ENCODE assay signal across 12 mouse cellular contexts in the genomic region with DNA sequence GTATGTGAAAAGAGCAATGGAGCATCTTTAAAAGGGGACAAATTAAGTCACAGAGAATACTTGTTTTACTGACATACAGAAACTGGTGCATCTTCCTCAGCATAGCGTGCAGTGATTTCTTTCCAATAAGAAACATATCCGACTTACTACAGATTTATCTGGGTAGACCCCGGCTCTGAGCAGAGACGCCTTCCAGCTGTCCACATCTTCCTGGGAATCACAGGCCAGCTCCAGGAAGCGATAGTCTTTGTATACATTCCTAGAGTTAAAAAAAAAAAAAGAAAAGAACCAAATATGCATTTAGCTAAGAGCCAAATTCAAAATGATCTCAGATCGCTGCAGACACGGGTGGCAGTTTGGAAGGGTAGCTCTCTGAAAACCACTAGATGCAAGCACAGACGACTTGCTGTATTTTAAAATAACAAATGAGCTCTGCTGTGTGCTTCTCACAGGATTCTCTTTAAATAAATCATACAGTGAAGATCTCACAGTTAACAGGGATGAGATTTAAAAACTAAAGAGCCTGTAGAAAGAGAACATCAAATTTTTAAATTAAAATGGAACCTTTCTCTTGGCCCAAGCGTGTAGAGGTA.
DNase-seq lines count a peak whose midpoint lies in the region; ATAC-seq and TF ChIP-seq lines count a peak whose summit lies in the region.
"Had no signal": no experiment of that assay in that cellular context is flagged by ENCODE, and none has a peak within 500 bp of the region (broad histone marks: within the 10 kb centered on the region; RNA-seq: fewer than 3 reads in every experiment).

No protein-coding gene starts in this region.

- intact Hi-C loops in heart, postnatal 36 days (cut with DNase I), result no loop called here

- no peak overlapping the region for H3K4me3 ChIP-seq in heart, embryonic 15.5 days
- no peak overlapping the region for H3K4me3 ChIP-seq in lung, embryonic 16.5 days (ENCODE audit: low read length)
- H3K4me3 ChIP-seq in lung, adult 2 months (replicated peaks; ENCODE audit: extremely low read depth, low read depth, low read length), result no peak overlapping the region
- no peak overlapping the region for H3K4me3 ChIP-seq in embryonic fibroblast, embryonic 13.5 days (ENCODE audit: insufficient read depth, low read length)
- H3K4me3 ChIP-seq in stomach, postnatal 0 days (ENCODE audit: low read depth, low read length), result no peak overlapping the region

- no peak for TF ChIP-seq POLR2A in lung, adult 2 months (IDR thresholded peaks at IDR 0.05; ENCODE audit: borderline replicate concordance, extremely low read depth, low read depth, low read length)
- TF ChIP-seq POLR2A in embryonic fibroblast, embryonic 13.5 days (IDR thresholded peaks at IDR 0.05; ENCODE audit: low read depth, low read length), result peak; percentile 19; the same call in 1 of the 2 replicates

- peak overlapping the region; percentile 58 for H3K27ac ChIP-seq in heart, embryonic 15.5 days
- peak overlapping the region; percentile 92 for H3K27ac ChIP-seq in lung, embryonic 16.5 days (ENCODE audit: low read length)
- peak overlapping the region; percentile 86 for H3K27ac ChIP-seq in embryonic fibroblast, embryonic 13.5 days (ENCODE audit: insufficient read depth, low read length)
- H3K27ac ChIP-seq in stomach, postnatal 0 days (replicated peaks), result peak overlapping the region; percentile 63; the same call in 1 of the 2 replicates

- no peak for DNase-seq in heart, postnatal 36 days
- DNase-seq in lung, adult 2 months, result no peak
- no peak for DNase-seq in stomach, postnatal 0 days (ENCODE audit: low spot score)
- DNase-seq: adrenal gland, adult 8-10 months had no signal

- H3K36me3 ChIP-seq in heart, embryonic 15.5 days, result no peaks in the 10 kb centered on the region
- H3K36me3 ChIP-seq in lung, embryonic 16.5 days (ENCODE audit: control insufficient read depth, insufficient read depth, low read length), result no peaks in the 10 kb centered on the region
- no peaks in the 10 kb centered on the region for H3K36me3 ChIP-seq in stomach, postnatal 0 days (ENCODE audit: control insufficient read depth, insufficient read depth, low read length)

- TF ChIP-seq EP300 in stomach, postnatal 0 days (optimal IDR thresholded peaks at IDR 0.05), result peak; percentile 40

- ATAC-seq in heart, embryonic 15.5 days (replicated peaks; ENCODE audit: insufficient number of reproducible peaks, insufficient read depth, low FRiP score, low read depth), result no peak
- ATAC-seq in lung, embryonic 16.5 days (ENCODE audit: low read depth), result peak; percentile 67
- ATAC-seq in stomach, postnatal 0 days (ENCODE audit: low FRiP score, low TSS enrichment), result no peak
- no peak for ATAC-seq in inflammation-experienced regulatory T-cells, adult 6 months
- ATAC-seq in activated CD4-positive, CD25-positive, alpha-beta regulatory T cell, adult 4 months, result no peak
- ATAC-seq: CD4-positive, CD25-positive, alpha-beta regulatory T cell, adult 4 months; forebrain, embryonic 14.5 days; Patski had no signal

- H3K9me3 ChIP-seq in heart, embryonic 15.5 days (replicated peaks), result no peaks in the 10 kb centered on the region
- no peaks in the 10 kb centered on the region for H3K9me3 ChIP-seq in lung, embryonic 16.5 days (ENCODE audit: control insufficient read depth, low read length)
- no peaks in the 10 kb centered on the region for H3K9me3 ChIP-seq in stomach, postnatal 0 days (ENCODE audit: control insufficient read depth, low read length)

- 0 out of 2 replicates have a peak overlapping the region, but pooled peaks have one; percentile 8 for H3K4me2 ChIP-seq in heart, embryonic 15.5 days
- H3K4me2 ChIP-seq in lung, embryonic 16.5 days (ENCODE audit: low read depth, low read length), result 0 out of 2 replicates have a peak overlapping the region, but pooled peaks have one; percentile 1
- H3K4me2 ChIP-seq in stomach, postnatal 0 days (replicated peaks; ENCODE audit: low read depth), result no peak overlapping the region

- no peaks in the 10 kb centered on the region for H3K27me3 ChIP-seq in heart, embryonic 15.5 days
- H3K27me3 ChIP-seq in lung, embryonic 16.5 days (ENCODE audit: control insufficient read depth, insufficient read depth, low read depth, low read length), result no peaks in the 10 kb centered on the region
- no peaks in the 10 kb centered on the region for H3K27me3 ChIP-seq in stomach, postnatal 0 days (ENCODE audit: control insufficient read depth, insufficient read depth, low read length)
- H3K27me3 ChIP-seq: Patski had no signal

- WGBS in heart, embryonic 15.5 days, result 47% methylated on average over 9 of the region's 9 CpGs
- 22% methylated on average over 9 of the region's 9 CpGs for WGBS in lung, embryonic 16.5 days
- 43% methylated on average over 9 of the region's 9 CpGs for WGBS in lung, adult 2 months
- WGBS in stomach, postnatal 0 days, result 38% methylated on average over 9 of the region's 9 CpGs

- no peak for TF ChIP-seq CTCF in lung, adult 2 months (IDR thresholded peaks at IDR 0.05; ENCODE audit: insufficient read depth, low read length)
- no peak for TF ChIP-seq CTCF in embryonic fibroblast, embryonic 13.5 days (IDR thresholded peaks at IDR 0.05; ENCODE audit: borderline replicate concordance, insufficient read depth, low read length)
- no peak for TF ChIP-seq CTCF in stomach, postnatal 0 days (IDR thresholded peaks at IDR 0.05; ENCODE audit: low read depth)

- H3K9ac ChIP-seq in heart, embryonic 15.5 days, result no peak overlapping the region
- H3K9ac ChIP-seq in lung, embryonic 16.5 days (ENCODE audit: low read length), result peak overlapping the region; percentile 49; the same call in 1 of the 2 replicates
- H3K9ac ChIP-seq in stomach, postnatal 0 days (ENCODE audit: low read length), result no peak overlapping the region

- peaks cover 4% of the 10 kb centered on the region; the same call in 1 of the 2 replicates for H3K4me1 ChIP-seq in heart, embryonic 15.5 days (replicated peaks)
- H3K4me1 ChIP-seq in lung, embryonic 16.5 days (replicated peaks; ENCODE audit: control insufficient read depth, insufficient read depth, low read length), result peaks cover 22% of the 10 kb centered on the region
- H3K4me1 ChIP-seq in lung, adult 2 months (ENCODE audit: control insufficient read depth, insufficient read depth, low read length), result peaks cover 2% of the 10 kb centered on the region
- H3K4me1 ChIP-seq in embryonic fibroblast, embryonic 13.5 days (ENCODE audit: control insufficient read depth, insufficient read depth, low read length), result no peaks in the 10 kb centered on the region; the same call in 1 of the 2 replicates
- no peaks in the 10 kb centered on the region for H3K4me1 ChIP-seq in stomach, postnatal 0 days (replicated peaks; ENCODE audit: control insufficient read depth, insufficient read depth)
